Mouse (Mus musculus): Measurements from ENCODE around the gene Dlk2. TPM values are rescaled to one million over a fixed set of nuclear protein-coding genes. Genes with fewer than 3 reads are reported as not detected.

The Dlk2 gene
- polyA plus RNA-seq, 1 experiment from 2014 or later: 8.9 TPM

GRCm38 (mm10) chr17:46275506-46275905 is 21.7 kb upstream of the Dlk2 start:
- H3K4me3 ChIP-seq (ENCODE audit: low read depth, low read length): no peak overlapping the region

GRCm38 (mm10) chr17:46277586-46277985 is 19.6 kb upstream of the Dlk2 start:
- no peaks in the 10 kb centered on the region for H3K4me1 ChIP-seq (replicated peaks; ENCODE audit: control insufficient read depth, insufficient read depth)
- 51% methylated on average over 4 of the region's 4 CpGs for WGBS
- no peak overlapping the region for H3K4me2 ChIP-seq (replicated peaks; ENCODE audit: low read depth)
- no peak for DNase-seq (ENCODE audit: low spot score)
- no peak for TF ChIP-seq CTCF (IDR thresholded peaks at IDR 0.05; ENCODE audit: low read depth)
- no peak for TF ChIP-seq EP300 (optimal IDR thresholded peaks at IDR 0.05)
- H3K9me3 ChIP-seq (ENCODE audit: control insufficient read depth, low read length): no peaks in the 10 kb centered on the region
- H3K27ac ChIP-seq (replicated peaks): 0 out of 2 replicates have a peak overlapping the region, but pooled peaks have one; percentile 30
- ATAC-seq (ENCODE audit: low FRiP score, low TSS enrichment): no peak
- no peaks in the 10 kb centered on the region for H3K27me3 ChIP-seq (ENCODE audit: control insufficient read depth, insufficient read depth, low read length)
- H3K9ac ChIP-seq (ENCODE audit: low read length): no peak overlapping the region
- 0 out of 2 replicates have a peak, but pooled peaks cover 3% of the 10 kb centered on the region for H3K36me3 ChIP-seq (ENCODE audit: control insufficient read depth, insufficient read depth, low read length)
- H3K4me3 ChIP-seq (ENCODE audit: low read depth, low read length): no peak overlapping the region

More at GRCm38 (mm10) chr17:46275506-46275905, 21.7 kb upstream of the Dlk2 start:
- ATAC-seq (ENCODE audit: low FRiP score, low TSS enrichment): no peak
- 86% methylated on average over 10 of the region's 10 CpGs for WGBS
- no peak for DNase-seq (ENCODE audit: low spot score)
- TF ChIP-seq EP300 (optimal IDR thresholded peaks at IDR 0.05) (no peak), CTCF (IDR thresholded peaks at IDR 0.05; ENCODE audit: low read depth) (no peak)
- no peak overlapping the region for H3K27ac ChIP-seq (replicated peaks)
- H3K4me1 ChIP-seq (replicated peaks; ENCODE audit: control insufficient read depth, insufficient read depth): no peaks in the 10 kb centered on the region
- no peak overlapping the region for H3K4me2 ChIP-seq (replicated peaks; ENCODE audit: low read depth)
- no peaks in the 10 kb centered on the region for H3K9me3 ChIP-seq (ENCODE audit: control insufficient read depth, low read length)
- H3K9ac ChIP-seq (ENCODE audit: low read length): no peak overlapping the region
- no peaks in the 10 kb centered on the region for H3K27me3 ChIP-seq (ENCODE audit: control insufficient read depth, insufficient read depth, low read length)
- H3K36me3 ChIP-seq (ENCODE audit: control insufficient read depth, insufficient read depth, low read length): peaks cover 9% of the 10 kb centered on the region

- 0 out of 2 replicates have a peak overlapping the region, but pooled peaks have one; percentile 45 for H3K27ac ChIP-seq (replicated peaks)
These were observed 19.0 kb upstream of the Dlk2 start for GRCm38 (mm10) chr17:46278011-46278765.

GRCm38 (mm10) chr17:46282483-46283123 is 14.6 kb upstream of the Dlk2 start, which contains the start of gene Tjap1:
TSS of gene Tjap1 (minus strand) at chr17:46283026.
- Histone ChIP-seq H3K9ac (ENCODE audit: low read length) (peak within 1 kb of the TSS; percentile 76), H3K4me1 (replicated peaks; ENCODE audit: control insufficient read depth, insufficient read depth) (0 out of 2 replicates have a peak, but pooled peaks cover 2% of the 10 kb centered on the region), H3K9me3 (ENCODE audit: control insufficient read depth, low read length) (no peaks in the 10 kb centered on the region), H3K27me3 (ENCODE audit: control insufficient read depth, insufficient read depth, low read length) (no peaks in the 10 kb centered on the region), H3K4me3 (ENCODE audit: low read depth, low read length) (peak within 1 kb of the TSS; percentile 65), H3K36me3 (ENCODE audit: control insufficient read depth, insufficient read depth, low read length) (0 out of 2 replicates have a peak, but pooled peaks cover 3% of the 10 kb centered on the region), H3K4me2 (replicated peaks; ENCODE audit: low read depth) (peak within 1 kb of the TSS; percentile 89), H3K27ac (replicated peaks) (peak within 1 kb of the TSS; percentile 89)
- TF ChIP-seq CTCF (IDR thresholded peaks at IDR 0.05; ENCODE audit: low read depth) (no peak), EP300 (optimal IDR thresholded peaks at IDR 0.05) (no peak)
- under 1% methylated on average over 37 of the region's 37 CpGs for WGBS
- ATAC-seq (ENCODE audit: low FRiP score, low TSS enrichment) (peak; percentile 98), DNase-seq (ENCODE audit: low spot score) (peak; percentile 96)

More at GRCm38 (mm10) chr17:46278011-46278765, 19.0 kb upstream of the Dlk2 start:
- H3K4me1 ChIP-seq (replicated peaks; ENCODE audit: control insufficient read depth, insufficient read depth): 0 out of 2 replicates have a peak, but pooled peaks cover 1% of the 10 kb centered on the region
- no peak overlapping the region for H3K9ac ChIP-seq (ENCODE audit: low read length)
- H3K36me3 ChIP-seq (ENCODE audit: control insufficient read depth, insufficient read depth, low read length): 0 out of 2 replicates have a peak, but pooled peaks cover 3% of the 10 kb centered on the region
- no peaks in the 10 kb centered on the region for H3K27me3 ChIP-seq (ENCODE audit: control insufficient read depth, insufficient read depth, low read length)
- 61% methylated on average over 12 of the region's 12 CpGs for WGBS
- ATAC-seq (ENCODE audit: low FRiP score, low TSS enrichment) (no peak), DNase-seq (ENCODE audit: low spot score) (no peak)
- no peak overlapping the region for H3K4me2 ChIP-seq (replicated peaks; ENCODE audit: low read depth)
- no peak overlapping the region for H3K4me3 ChIP-seq (ENCODE audit: low read depth, low read length)
- TF ChIP-seq EP300 (optimal IDR thresholded peaks at IDR 0.05): no peak
- no peak for TF ChIP-seq CTCF (IDR thresholded peaks at IDR 0.05; ENCODE audit: low read depth)
- H3K9me3 ChIP-seq (ENCODE audit: control insufficient read depth, low read length): no peaks in the 10 kb centered on the region

- Histone ChIP-seq H3K27me3 (ENCODE audit: control insufficient read depth, insufficient read depth, low read length) (no peaks in the 10 kb centered on the region), H3K9ac (ENCODE audit: low read length) (no peak overlapping the region)
These were observed 14.1 kb upstream of the Dlk2 start for GRCm38 (mm10) chr17:46283140-46283539.

More at GRCm38 (mm10) chr17:46283140-46283539, 14.1 kb upstream of the Dlk2 start:
- no peak for TF ChIP-seq EP300 (optimal IDR thresholded peaks at IDR 0.05)
- no peak for TF ChIP-seq CTCF (IDR thresholded peaks at IDR 0.05; ENCODE audit: low read depth)
- no peaks in the 10 kb centered on the region for H3K9me3 ChIP-seq (ENCODE audit: control insufficient read depth, low read length)
- 21% methylated on average over 9 of the region's 9 CpGs for WGBS
- ATAC-seq (ENCODE audit: low FRiP score, low TSS enrichment) (0 out of 2 replicates have a peak, but pooled peaks have one; percentile 28), DNase-seq (ENCODE audit: low spot score) (no peak)
- H3K4me1 ChIP-seq (replicated peaks; ENCODE audit: control insufficient read depth, insufficient read depth): 0 out of 2 replicates have a peak, but pooled peaks cover 2% of the 10 kb centered on the region
- 0 out of 2 replicates have a peak, but pooled peaks cover 3% of the 10 kb centered on the region for H3K36me3 ChIP-seq (ENCODE audit: control insufficient read depth, insufficient read depth, low read length)
- H3K4me3 ChIP-seq (ENCODE audit: low read depth, low read length): peak overlapping the region; percentile 65
- H3K27ac ChIP-seq (replicated peaks): no peak overlapping the region
- peak overlapping the region; percentile 89 for H3K4me2 ChIP-seq (replicated peaks; ENCODE audit: low read depth)
